Mouse (Mus musculus) stomach, embryonic 14.5 days (tissue): ENCODE results near the gene Acot2. TPM values are rescaled to one million over a fixed set of nuclear protein-coding genes. Genes with fewer than 3 reads are reported as not detected.
"Not testable (repeated sequence)": the region's sequence is repeated elsewhere in the genome, so short reads cannot be mapped to it uniquely, and the experiment has no call there.

Source experiments
- ATAC-seq: fragments of 200-750 bp; cut with Nextera tagmentation; 2 replicates; pipeline ENCODE4 v1.8.0; 2017; ENCODE audit warnings: low read depth, moderate TSS enrichment; ENCODE audit not compliant: insufficient number of reproducible peaks, insufficient read depth, low FRiP score
- H3K27ac ChIP-seq: fragments of 300-500 bp; sonication (generic); 2 replicates; pipeline ENCODE4 v1.5.1; 2014; ENCODE audit warnings: mild to moderate bottlenecking, low read length, moderate library complexity, mixed read lengths
- H3K27me3 ChIP-seq: fragments of 300-500 bp; sonication (generic); 2 replicates; pipeline ENCODE4 v1.6.1; 2014; ENCODE audit warnings: low read length, control low read depth, mixed read lengths; ENCODE audit not compliant: control insufficient read depth, insufficient read depth
- H3K36me3 ChIP-seq: fragments of 300-500 bp; sonication (generic); 2 replicates; pipeline ENCODE4 v1.6.1; 2014; ENCODE audit warnings: mild to moderate bottlenecking, control low read depth, low read length, moderate library complexity, mixed read lengths; ENCODE audit not compliant: control insufficient read depth, insufficient read depth
- H3K4me1 ChIP-seq: fragments of 300-500 bp; sonication (generic); 2 replicates; pipeline ENCODE4 v1.6.1; 2014; ENCODE audit warnings: low read length, control low read depth, mixed read lengths; ENCODE audit not compliant: control insufficient read depth, insufficient read depth
- H3K4me2 ChIP-seq: fragments of 300-500 bp; sonication (generic); replicated peaks from 2 replicates; pipeline ENCODE4 v1.6.1; 2014; ENCODE audit warnings: low read depth, low read length, control low read depth
- H3K4me3 ChIP-seq: fragments of 300-500 bp; sonication (generic); 2 replicates; pipeline ENCODE4 v1.5.1; 2014; ENCODE audit warnings: low read depth, low read length, control low read depth
- H3K9ac ChIP-seq: fragments of 300-500 bp; sonication (generic); replicated peaks from 2 replicates; pipeline ENCODE4 v1.6.1; 2014; ENCODE audit warnings: low read depth, mild to moderate bottlenecking, control low read depth, low read length, moderate library complexity, mixed read lengths
- H3K9me3 ChIP-seq: fragments of 300-500 bp; sonication (generic); 2 replicates; pipeline ENCODE4 v1.6.1; 2016; ENCODE audit warnings: low read depth, low read length, control low read depth; ENCODE audit not compliant: control insufficient read depth
- WGBS: fragments of 180-500 bp; shearing (Covaris S2); extraction: QIAGEN DNeasy Blood & Tissue Kit; methylation state at CpG from one replicate; pipeline ENCODE4 v1.1.7; 2014; 5-methylcytosine and 5-hydroxymethylcytosine counted together
- polyA plus RNA-seq: library from polyadenylated mRNA; unstranded; fragments of >200 nt; fragmentation: Nextera tagmentation; extraction: Ambion mirVana; gene quantifications from 2 replicates; pipeline ENCODE4 v1.2.1, GENCODE M21; 2014

Gene Acot2
- polyA plus RNA-seq, 1 experiment from 2014 or later, result 27.2 TPM

- not testable (repeated sequence) for H3K4me3 ChIP-seq, H3K4me1 ChIP-seq, H3K27me3 ChIP-seq, ATAC-seq, H3K9ac ChIP-seq, H3K27ac ChIP-seq, H3K4me2 ChIP-seq, H3K9me3 ChIP-seq, H3K36me3 ChIP-seq
- WGBS, result 73% methylated on average over 2 of the region's 2 CpGs
These were observed 45.6 kb downstream of the Acot2 start for GRCm38 (mm10) chr12:84033302-84033701.

DNA sequence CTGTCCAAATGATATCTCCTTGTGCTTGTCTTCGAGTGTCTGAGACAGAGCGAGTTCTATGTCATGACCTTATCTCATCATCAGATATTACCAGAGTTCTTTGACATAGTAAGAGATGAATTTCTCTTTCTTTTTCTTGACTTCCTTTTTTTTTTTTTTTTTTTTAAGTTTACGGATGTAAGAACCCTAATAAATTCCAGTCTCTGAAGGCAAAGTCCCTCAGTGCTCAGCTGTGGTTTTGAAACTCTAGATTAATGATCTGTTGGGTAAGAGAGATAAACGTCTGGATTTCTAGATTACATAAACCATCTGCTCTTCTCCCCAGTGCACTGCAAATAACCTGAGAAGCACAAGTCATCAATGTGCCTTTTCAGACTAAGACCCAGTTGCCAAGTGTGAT, 46.4 kb downstream of the Acot2 start:
- H3K9me3 ChIP-seq, result no peaks in the 10 kb centered on the region
- no peak overlapping the region for H3K27ac ChIP-seq
- no peaks in the 10 kb centered on the region for H3K27me3 ChIP-seq
- H3K4me3 ChIP-seq, result no peak overlapping the region
- no peak overlapping the region for H3K9ac ChIP-seq
- ATAC-seq, result no peak
- no peaks in the 10 kb centered on the region for H3K4me1 ChIP-seq
- no peaks in the 10 kb centered on the region for H3K36me3 ChIP-seq
- no peak overlapping the region for H3K4me2 ChIP-seq
- 30% methylated on average over 4 of the region's 4 CpGs for WGBS

DNA sequence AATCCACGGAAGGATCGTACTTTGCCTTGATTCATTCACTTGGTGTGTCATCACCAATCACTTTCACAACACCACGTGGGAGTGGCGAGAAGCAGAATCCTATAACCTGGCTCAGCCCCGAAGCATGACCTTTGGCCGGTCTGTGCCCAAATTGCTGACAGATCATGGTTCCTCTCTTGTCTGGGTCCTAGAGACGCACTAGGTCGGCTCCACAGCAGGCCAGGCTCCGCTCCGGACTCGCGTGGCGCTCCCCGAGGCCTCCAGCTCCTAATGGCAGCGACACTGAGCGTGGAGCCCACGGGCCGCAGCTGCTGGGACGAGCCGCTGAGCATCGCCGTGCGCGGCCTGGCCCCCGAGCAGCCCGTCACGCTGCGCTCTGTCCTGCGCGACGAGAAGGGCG, 50.6 kb downstream of the Acot2 start, which contains the start of gene Acot4:
Gene Acot4 (plus strand): TSS at position 139 of the 400 bp plus-strand sequence.
- not testable (repeated sequence) for H3K4me1 ChIP-seq, H3K27me3 ChIP-seq, H3K27ac ChIP-seq, H3K36me3 ChIP-seq, H3K9me3 ChIP-seq
- 9% methylated on average over 23 of the region's 32 CpGs for WGBS
- 0 out of 2 replicates have a peak, but pooled peaks have one; percentile 37 for ATAC-seq
- Histone ChIP-seq H3K4me3 (peak within 1 kb of the TSS; percentile 42), H3K9ac (peak within 1 kb of the TSS; percentile 28; the same call in 1 of the 2 replicates), H3K4me2 (peak within 1 kb of the TSS; percentile 60)

GRCm38 (mm10) chr12:84038691-84039111, 51.0 kb downstream of the Acot2 start, which contains the start of gene Gm49366:
Gene Gm49366 (plus strand): TSS chr12:84038935.
- 2% methylated on average over 39 of the region's 39 CpGs for WGBS
- peak within 1 kb of the TSS; percentile 42 for H3K4me3 ChIP-seq
- H3K27ac ChIP-seq, H3K9me3 ChIP-seq, H3K36me3 ChIP-seq, H3K4me1 ChIP-seq, ATAC-seq, H3K27me3 ChIP-seq: not testable (repeated sequence)
- H3K9ac ChIP-seq, result peak within 1 kb of the TSS; percentile 28; the same call in 1 of the 2 replicates
- H3K4me2 ChIP-seq, result peak within 1 kb of the TSS; percentile 60

DNA sequence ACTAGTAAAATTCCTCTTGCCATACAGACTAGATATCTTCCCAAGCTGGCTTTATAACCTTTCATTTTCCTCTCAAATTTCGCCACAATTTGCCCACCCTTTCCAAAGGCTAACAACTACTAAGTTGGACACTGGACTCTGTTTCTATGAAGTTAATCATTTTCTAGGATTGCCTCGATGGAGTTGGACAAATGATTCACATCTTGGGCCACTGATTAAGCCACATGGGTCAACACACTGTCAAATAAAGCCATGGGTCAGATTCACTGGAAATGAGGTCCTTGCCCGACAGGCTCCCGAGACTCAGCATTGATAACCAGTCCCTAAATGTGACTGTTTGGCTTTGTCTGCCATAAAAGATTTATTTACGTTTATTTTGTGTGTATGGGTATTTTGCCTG, 54.6 kb downstream of the Acot2 start:
- WGBS, result 70% methylated on average over 5 of the region's 5 CpGs
- Histone ChIP-seq H3K9ac (no peak overlapping the region), H3K9me3 (no peaks in the 10 kb centered on the region), H3K36me3 (no peaks in the 10 kb centered on the region), H3K27me3 (no peaks in the 10 kb centered on the region), H3K27ac (no peak overlapping the region), H3K4me2 (no peak overlapping the region), H3K4me1 (no peaks in the 10 kb centered on the region), H3K4me3 (no peak overlapping the region)
- ATAC-seq, result no peak

Other genes with a start within 250 kb of the Acot2 start
- 1.4 and 2.2 TPM in 2 replicates for gene Papln, start 224.2 kb upstream of the Acot2 start, polyA plus RNA-seq
- gene Numb, start 65.9 kb upstream of the Acot2 start, polyA plus RNA-seq, result 34.8 and 36.5 TPM in 2 replicates
- 10.1 and 11.7 TPM in 2 replicates for gene Riox1, start 37.3 kb upstream of the Acot2 start, polyA plus RNA-seq
- 0.10 and 0.11 TPM in 2 replicates for gene Heatr4, start 3.0 kb upstream of the Acot2 start, polyA plus RNA-seq
- gene Acot1, start 21.6 kb downstream of the Acot2 start, polyA plus RNA-seq, result 44.4 and 48.8 TPM in 2 replicates
- gene Acot4, start 50.5 kb downstream of the Acot2 start, polyA plus RNA-seq, result 0.33 and 0.70 TPM in 2 replicates
- gene Gm49366, start 51.1 kb downstream of the Acot2 start, polyA plus RNA-seq, result not detected in 2 replicates
- gene Acot3, start 64.3 kb downstream of the Acot2 start, polyA plus RNA-seq, result 0.29 TPM in 1 of 2 replicates, not detected in the other
- not detected in 2 replicates for gene Acot5, start 81.5 kb downstream of the Acot2 start, polyA plus RNA-seq
- 1.7 and 2.5 TPM in 2 replicates for gene Acot6, start 112.8 kb downstream of the Acot2 start, polyA plus RNA-seq
- gene Dnal1, start 126.5 kb downstream of the Acot2 start, polyA plus RNA-seq, result 3.8 and 5.7 TPM in 2 replicates
- 0.45 and 0.90 TPM in 2 replicates for gene Pnma1, start 160.6 kb downstream of the Acot2 start, polyA plus RNA-seq
- gene Elmsan1, start 231.0 kb downstream of the Acot2 start, polyA plus RNA-seq, result 10.2 and 10.6 TPM in 2 replicates